Mouse (Mus musculus) hindbrain, embryonic 16.5 days (tissue): ENCODE data around the gene Arhgef33. TPM values are rescaled to one million over a fixed set of nuclear protein-coding genes. Genes with fewer than 3 reads are reported as not detected.

Experiments
- ATAC-seq: fragments of 200-750 bp; cut with Nextera tagmentation; 2 replicates; pipeline ENCODE4 v1.8.0; 2017; ENCODE audit warnings: moderate TSS enrichment, moderate library complexity
- H3K27ac ChIP-seq: fragments of 300-500 bp; sonication (generic); 2 replicates; pipeline ENCODE4 v1.5.1; 2014; ENCODE audit warnings: low read depth, mild to moderate bottlenecking, control low read depth, low read length, moderate library complexity
- H3K27me3 ChIP-seq: fragments of 300-500 bp; sonication (generic); replicated peaks from 2 replicates; pipeline ENCODE4 v1.6.1; 2014; ENCODE audit warnings: low read length; ENCODE audit not compliant: control insufficient read depth, insufficient read depth
- H3K36me3 ChIP-seq: fragments of 300-500 bp; sonication (generic); 2 replicates; pipeline ENCODE4 v1.6.1; 2014; ENCODE audit warnings: mild to moderate bottlenecking, low read length, moderate library complexity, mixed read lengths; ENCODE audit not compliant: control insufficient read depth, insufficient read depth
- H3K4me1 ChIP-seq: fragments of 300-500 bp; sonication (generic); 2 replicates; pipeline ENCODE4 v1.6.1; 2014; ENCODE audit warnings: low read depth, low read length; ENCODE audit not compliant: control insufficient read depth, insufficient read depth
- H3K4me2 ChIP-seq: fragments of 300-500 bp; sonication (generic); 2 replicates; pipeline ENCODE4 v1.6.1; 2014; ENCODE audit warnings: mild to moderate bottlenecking, low read length, control low read depth, moderate library complexity
- H3K4me3 ChIP-seq: fragments of 300-500 bp; sonication (generic); 2 replicates; pipeline ENCODE4 v1.5.1; 2014; ENCODE audit warnings: mild to moderate bottlenecking, low read length, control low read depth, moderate library complexity
- H3K9ac ChIP-seq: fragments of 300-500 bp; sonication (generic); 2 replicates; pipeline ENCODE4 v1.6.1; 2014; ENCODE audit warnings: low read depth, mild to moderate bottlenecking, control low read depth, low read length, moderate library complexity
- H3K9me3 ChIP-seq: fragments of 300-500 bp; sonication (generic); 2 replicates; pipeline ENCODE4 v1.6.1; 2014; ENCODE audit warnings: mild to moderate bottlenecking, low read length, moderate library complexity; ENCODE audit not compliant: control insufficient read depth
- WGBS: fragments of 180-500 bp; shearing (Covaris S2); extraction: QIAGEN DNeasy Blood & Tissue Kit; methylation state at CpG from one replicate; pipeline ENCODE4 v1.1.7; 2014; 5-methylcytosine and 5-hydroxymethylcytosine counted together
- polyA plus RNA-seq: library from polyadenylated mRNA; unstranded; fragments of >200 nt; fragmentation: Nextera tagmentation; extraction: Ambion mirVana; gene quantifications from 2 replicates; pipeline ENCODE4 v1.2.1, GENCODE M21; 2015

Arhgef33 gene
- polyA plus RNA-seq, 1 experiment from 2014 or later: 2.6 TPM

DNA sequence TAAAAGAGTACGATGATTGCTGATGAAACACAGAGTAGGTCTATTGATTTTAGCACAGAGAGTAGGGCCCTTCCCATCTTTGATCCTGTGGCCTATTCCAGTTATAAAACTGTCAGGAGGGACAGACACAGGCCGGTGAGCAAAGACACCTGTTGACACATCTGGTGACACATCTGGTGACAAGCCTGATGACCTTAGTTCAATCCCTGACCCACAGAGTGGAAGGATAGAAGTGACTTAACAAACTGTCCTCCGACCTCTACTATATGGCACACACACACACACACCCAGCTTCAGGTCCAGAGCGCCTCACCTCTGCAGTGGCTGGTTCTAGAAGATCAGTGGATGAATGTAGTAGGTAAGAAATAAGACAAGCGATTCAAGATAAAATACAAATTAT lies 139.3 kb downstream of the Arhgef33 start:
- H3K36me3 ChIP-seq: peaks cover 29% of the 10 kb centered on the region
- 92% methylated on average over 5 of the region's 5 CpGs for WGBS
- no peak overlapping the region for H3K4me2 ChIP-seq
- H3K9ac ChIP-seq: no peak overlapping the region
- no peaks in the 10 kb centered on the region for H3K27me3 ChIP-seq
- H3K9me3 ChIP-seq: no peaks in the 10 kb centered on the region
- H3K27ac ChIP-seq: no peak overlapping the region
- no peaks in the 10 kb centered on the region for H3K4me1 ChIP-seq
- H3K4me3 ChIP-seq: no peak overlapping the region
- no peak for ATAC-seq

Other genes with a start within 250 kb of the Arhgef33 start
- gene Hnrnpll, start 245.1 kb upstream of the Arhgef33 start, polyA plus RNA-seq: 46.2 and 48.0 TPM in 2 replicates
- gene Galm, start 179.9 kb upstream of the Arhgef33 start, polyA plus RNA-seq: 2.8 and 3.7 TPM in 2 replicates
- gene Srsf7, start 100.1 kb upstream of the Arhgef33 start, polyA plus RNA-seq: 356 and 367 TPM in 2 replicates
- 0.10 and 0.19 TPM in 2 replicates for gene Ttc39d, start 99.9 kb upstream of the Arhgef33 start, polyA plus RNA-seq
- gene Gemin6, start 83.0 kb upstream of the Arhgef33 start, polyA plus RNA-seq: 20.0 and 20.8 TPM in 2 replicates
- gene Morn2, start 17.2 kb upstream of the Arhgef33 start, polyA plus RNA-seq: 56.7 and 65.2 TPM in 2 replicates
- 47.4 and 54.1 TPM in 2 replicates for gene Dhx57, start 16.9 kb upstream of the Arhgef33 start, polyA plus RNA-seq
- 1.3 and 2.5 TPM in 2 replicates for gene Gm10190, start 66.1 kb downstream of the Arhgef33 start, polyA plus RNA-seq
- 6.1 and 6.5 TPM in 2 replicates for gene Sos1, start 173.0 kb downstream of the Arhgef33 start, polyA plus RNA-seq